Mouse (Mus musculus): ENCODE results near the gene Pus10.

DNA sequence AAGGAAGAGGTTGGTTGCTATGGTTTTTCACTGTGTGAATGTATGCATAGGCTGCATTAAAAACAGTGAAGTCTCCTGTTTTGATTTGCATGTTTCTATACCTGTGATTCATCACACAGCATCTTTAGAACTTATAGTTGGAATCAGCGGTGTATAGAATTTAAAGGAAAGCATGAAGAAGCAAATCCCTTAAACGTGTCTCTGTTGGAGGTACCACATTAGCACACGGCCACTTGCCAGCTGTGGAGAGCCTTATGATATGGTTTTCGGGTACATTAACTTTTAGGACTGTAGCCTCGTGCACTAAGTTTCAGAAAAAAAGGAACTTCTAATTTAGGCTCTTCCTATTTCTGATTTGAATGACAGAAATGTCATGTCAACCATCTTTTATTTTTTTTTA, 17.1 kb downstream of the Pus10 start:
- TF ChIP-seq CTCF (IDR thresholded peaks at IDR 0.05) (no peak), EP300 (IDR thresholded peaks at IDR 0.05) (no peak)
